Mouse (Mus musculus) heart, adult 2 months (tissue): ENCODE measurements around the gene Anxa2.

ENCODE experiments used
- CTCF ChIP-seq: fragments of 200-600 bp; IDR thresholded peaks from 2 replicates; pipeline ENCODE4 v1.8.1; 2022; ENCODE audit warnings: antibody characterized with exemption, mild to moderate bottlenecking, moderate library complexity
- EP300 ChIP-seq: fragments of 200-500 bp; IDR thresholded peaks from 2 replicates; pipeline ENCODE4 v1.6.1; 2011; ENCODE audit warnings: low read depth, low read length, control low read depth; ENCODE audit not compliant: insufficient read depth

DNA sequence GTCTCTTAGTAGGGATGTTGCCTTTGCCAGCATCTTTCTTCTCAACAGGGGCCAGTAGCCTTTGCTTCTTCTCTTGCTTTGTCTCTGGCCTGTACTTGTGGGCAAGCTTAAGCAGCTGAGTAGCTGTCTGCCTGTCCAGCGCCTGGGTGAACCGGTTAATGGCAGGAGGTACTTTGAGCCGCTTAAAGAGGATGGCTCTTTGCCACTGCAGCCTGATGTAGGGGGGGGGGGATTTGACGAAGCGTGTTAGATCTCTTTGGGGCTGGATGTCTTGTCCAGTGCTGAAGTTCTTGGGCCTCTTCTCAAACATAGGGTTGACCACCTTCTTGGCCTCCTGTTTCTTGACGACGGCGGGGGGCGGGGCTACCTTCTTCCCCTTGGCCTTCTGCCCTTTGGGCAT is 2.8 kb upstream of the Anxa2 start:
- TF ChIP-seq CTCF (no peak), EP300 (no peak)
